Mouse (Mus musculus): ENCODE measurements around the gene Poc1b. TPM values are rescaled to one million over a fixed set of nuclear protein-coding genes. Genes with fewer than 3 reads are reported as not detected.

Gene Poc1b
- polyA plus RNA-seq, 1 experiment, result 11.8 TPM

DNA sequence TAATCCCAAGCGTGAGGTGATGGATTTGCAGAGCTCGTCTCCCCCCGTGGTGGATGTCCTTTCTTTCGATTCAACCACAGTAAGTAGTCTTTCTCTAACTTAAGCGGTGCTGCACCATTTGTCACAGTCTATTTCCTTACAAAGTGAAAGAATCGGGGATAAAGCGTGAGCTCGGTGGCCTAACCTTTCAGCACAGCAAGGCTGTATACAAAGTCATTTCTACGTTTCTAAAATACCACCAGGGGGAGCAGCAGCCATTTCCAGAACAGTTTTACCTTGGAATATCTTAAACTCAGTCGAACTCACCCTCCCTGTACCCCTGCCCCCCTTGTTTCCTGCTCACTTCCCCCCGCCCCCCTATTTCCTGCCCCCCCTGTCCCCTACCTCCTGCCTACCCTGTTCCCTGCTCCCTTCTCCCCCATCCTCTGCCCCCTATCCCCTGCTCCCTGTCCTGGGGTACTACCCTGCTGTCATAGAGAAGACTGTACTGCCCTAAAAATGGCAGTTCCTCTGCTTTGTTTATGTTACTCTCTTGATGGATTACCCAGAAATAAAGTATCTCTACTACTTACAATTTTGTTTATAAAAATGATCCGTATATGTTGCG lies 58.1 kb downstream of the Poc1b start:
- 49% methylated on average over 13 of the region's 13 CpGs for WGBS

DNA sequence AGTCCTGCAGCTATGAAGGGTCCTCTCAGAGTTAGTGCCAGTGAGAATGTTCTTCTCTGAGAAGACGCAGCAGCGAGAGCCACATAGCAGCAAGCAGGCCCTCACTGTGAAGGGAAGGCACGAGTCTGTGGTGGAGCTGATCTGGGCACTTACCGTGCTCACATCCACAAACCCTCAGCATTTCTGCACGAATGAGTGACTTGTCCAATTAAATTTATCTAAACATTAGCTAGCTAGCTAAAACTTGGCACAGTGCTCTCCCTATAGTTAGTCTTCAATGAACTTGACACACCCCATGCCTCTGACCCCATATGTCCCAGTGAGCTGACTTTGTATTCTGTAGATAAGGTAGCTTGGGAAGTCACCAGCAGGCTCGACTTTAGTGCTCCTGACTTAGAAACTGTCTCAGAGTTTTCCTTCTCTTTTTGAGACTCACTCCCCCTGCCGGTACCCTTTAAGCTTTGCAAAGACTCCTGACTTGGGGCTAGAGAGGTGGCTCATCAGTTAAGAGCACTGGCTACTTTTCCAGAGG lies 59.0 kb downstream of the Poc1b start:
- H3K27me3 ChIP-seq (ENCODE audit: control insufficient read depth, insufficient read depth, low read length), result no peaks in the 10 kb centered on the region
- WGBS, result 54% methylated on average over 7 of the region's 7 CpGs
- H3K4me3 ChIP-seq (replicated peaks; ENCODE audit: insufficient read depth, low read depth, low read length), result no peak overlapping the region
- DNase-seq, result no peak
- no peak overlapping the region for H3K27ac ChIP-seq (ENCODE audit: insufficient read depth, low read length)
- TF ChIP-seq POLR2A (IDR thresholded peaks at IDR 0.05; ENCODE audit: borderline replicate concordance, insufficient read depth, low read length), result no peak
- no peak for TF ChIP-seq CTCF (IDR thresholded peaks at IDR 0.05; ENCODE audit: borderline replicate concordance, insufficient read depth, low read depth, low read length)
- H3K4me1 ChIP-seq (ENCODE audit: control insufficient read depth, insufficient read depth, low read length), result no peaks in the 10 kb centered on the region; the same call in none of the 2 replicates

More for the DNA sequence above, 58.1 kb downstream of the Poc1b start:
- DNase-seq, result peak in 1 of 2 experiments; percentile 37
- Histone ChIP-seq H3K4me3 (replicated peaks; ENCODE audit: insufficient read depth, low read depth, low read length) (no peak overlapping the region), H3K27ac (ENCODE audit: insufficient read depth, low read length) (no peak overlapping the region), H3K27me3 (ENCODE audit: control insufficient read depth, insufficient read depth, low read length) (no peaks in the 10 kb centered on the region), H3K4me1 (ENCODE audit: control insufficient read depth, insufficient read depth, low read length) (no peaks in the 10 kb centered on the region; the same call in none of the 2 replicates)
- TF ChIP-seq CTCF (IDR thresholded peaks at IDR 0.05; ENCODE audit: borderline replicate concordance, insufficient read depth, low read depth, low read length) (0 out of 2 replicates have a peak, but pooled peaks have one; percentile 31), POLR2A (IDR thresholded peaks at IDR 0.05; ENCODE audit: borderline replicate concordance, insufficient read depth, low read length) (no peak)

DNA sequence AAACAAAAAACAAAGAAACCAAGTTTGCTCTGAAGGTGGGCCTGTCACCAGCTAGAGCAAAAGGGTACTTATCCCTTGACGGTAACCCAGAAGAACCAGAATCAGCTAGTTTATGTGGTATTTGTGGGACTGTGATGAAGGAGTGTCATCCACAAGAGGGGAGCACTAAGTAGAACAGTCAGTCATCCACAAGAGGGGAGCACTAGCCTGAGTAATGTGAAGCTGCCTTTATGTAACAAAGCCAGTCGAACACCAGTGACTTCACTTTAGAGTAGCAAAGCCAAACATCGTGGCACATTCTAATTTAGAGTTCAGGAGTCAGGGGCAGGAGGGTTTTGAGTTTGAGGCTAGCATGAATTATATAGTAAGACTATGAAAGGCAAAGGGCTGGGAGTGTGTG lies 59.6 kb downstream of the Poc1b start:
- WGBS, result 66% methylated on average over 3 of the region's 3 CpGs
- TF ChIP-seq CTCF (IDR thresholded peaks at IDR 0.05; ENCODE audit: borderline replicate concordance, insufficient read depth, low read depth, low read length) (no peak), POLR2A (IDR thresholded peaks at IDR 0.05; ENCODE audit: borderline replicate concordance, insufficient read depth, low read length) (no peak)
- H3K27ac ChIP-seq (ENCODE audit: insufficient read depth, low read length), result no peak overlapping the region

DNA sequence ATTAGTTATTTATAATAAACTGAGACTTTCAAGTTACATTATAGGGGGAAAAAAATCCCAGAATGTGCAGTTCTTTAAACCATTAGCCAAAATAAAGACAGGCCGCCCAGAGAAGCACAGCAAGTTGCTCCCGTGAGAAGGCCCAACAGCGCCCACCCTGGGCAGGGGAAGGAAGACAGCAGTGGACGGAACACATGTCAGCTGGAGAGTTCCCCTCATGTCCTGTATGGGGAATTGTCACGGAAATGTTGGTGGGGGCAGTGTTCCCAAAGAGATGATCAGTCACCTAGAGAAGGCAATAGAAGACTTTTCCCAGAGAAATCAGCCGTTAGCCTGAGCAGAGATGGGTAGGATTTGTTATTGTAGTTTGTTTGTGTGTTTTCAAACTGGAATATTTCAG lies 61.6 kb downstream of the Poc1b start:
- WGBS, result 82% methylated on average over 6 of the region's 6 CpGs
- Histone ChIP-seq H3K27me3 (ENCODE audit: control insufficient read depth, insufficient read depth, low read length) (no peaks in the 10 kb centered on the region), H3K27ac (ENCODE audit: insufficient read depth, low read length) (no peak overlapping the region), H3K4me3 (replicated peaks; ENCODE audit: insufficient read depth, low read depth, low read length) (no peak overlapping the region), H3K4me1 (ENCODE audit: control insufficient read depth, insufficient read depth, low read length) (no peaks in the 10 kb centered on the region; the same call in none of the 2 replicates)
- DNase-seq, result no peak
- TF ChIP-seq POLR2A (IDR thresholded peaks at IDR 0.05; ENCODE audit: borderline replicate concordance, insufficient read depth, low read length), result no peak
- TF ChIP-seq CTCF (IDR thresholded peaks at IDR 0.05; ENCODE audit: borderline replicate concordance, insufficient read depth, low read depth, low read length), result 0 out of 2 replicates have a peak, but pooled peaks have one; percentile 3

More for the DNA sequence above, 59.6 kb downstream of the Poc1b start:
- Histone ChIP-seq H3K4me1 (ENCODE audit: control insufficient read depth, insufficient read depth, low read length) (no peaks in the 10 kb centered on the region; the same call in none of the 2 replicates), H3K27me3 (ENCODE audit: control insufficient read depth, insufficient read depth, low read length) (no peaks in the 10 kb centered on the region), H3K4me3 (replicated peaks; ENCODE audit: insufficient read depth, low read depth, low read length) (no peak overlapping the region)
- no peak for DNase-seq

DNA sequence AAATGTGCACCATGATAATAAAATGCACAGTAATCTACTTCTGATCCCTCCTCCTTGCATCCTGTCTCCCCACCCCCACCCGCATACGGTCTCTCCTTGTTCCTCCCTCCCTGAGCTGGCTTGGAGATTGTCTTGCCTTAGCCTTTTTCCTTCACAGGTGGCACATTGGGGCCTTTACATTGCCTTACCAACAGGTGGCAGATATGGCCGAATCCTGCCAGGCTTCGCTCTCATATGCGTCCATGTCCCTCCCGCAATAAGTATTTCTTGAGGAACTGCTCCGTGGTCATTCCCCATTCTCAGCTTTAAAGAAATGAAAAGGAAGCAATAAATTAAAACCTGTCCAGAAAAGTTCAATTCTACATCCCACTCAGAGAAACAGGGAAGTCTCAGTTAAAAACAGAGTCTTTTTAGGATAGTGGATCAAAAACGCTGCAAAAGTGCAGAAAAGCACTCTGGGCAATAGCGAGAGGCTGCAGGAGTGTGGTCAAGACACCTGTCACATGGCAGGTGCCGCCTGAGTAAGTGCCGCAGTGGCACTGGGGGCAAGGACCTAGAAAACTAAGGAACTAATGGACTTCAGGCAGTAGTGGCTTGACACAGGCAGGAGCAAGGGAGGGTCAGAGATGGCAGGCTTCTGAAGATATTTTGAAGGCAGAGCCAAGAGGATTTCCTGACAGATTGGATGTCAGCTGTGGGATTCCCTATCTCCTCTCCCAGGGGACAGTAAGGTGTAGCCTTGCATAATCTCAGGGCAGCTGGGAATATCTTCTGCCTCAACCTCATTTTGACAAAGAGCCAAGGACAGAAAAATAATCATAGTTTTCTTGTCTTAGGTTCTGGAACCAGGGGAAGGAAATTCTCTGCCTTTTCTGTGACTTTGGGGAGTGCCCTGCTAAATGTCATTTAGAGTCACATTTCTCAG lies 62.3 kb downstream of the Poc1b start:
- DNase-seq, result peak; percentile 40 to 67
- no peak for TF ChIP-seq CTCF (IDR thresholded peaks at IDR 0.05; ENCODE audit: borderline replicate concordance, insufficient read depth, low read depth, low read length)
- TF ChIP-seq POLR2A (IDR thresholded peaks at IDR 0.05; ENCODE audit: borderline replicate concordance, insufficient read depth, low read length), result no peak
- no peaks in the 10 kb centered on the region for H3K27me3 ChIP-seq (ENCODE audit: control insufficient read depth, insufficient read depth, low read length)
- H3K27ac ChIP-seq (ENCODE audit: insufficient read depth, low read length), result no peak overlapping the region
- H3K4me1 ChIP-seq (ENCODE audit: control insufficient read depth, insufficient read depth, low read length), result no peaks in the 10 kb centered on the region; the same call in none of the 2 replicates
- no peak overlapping the region for H3K4me3 ChIP-seq (replicated peaks; ENCODE audit: insufficient read depth, low read depth, low read length)
- WGBS, result 77% methylated on average over 11 of the region's 11 CpGs

DNA sequence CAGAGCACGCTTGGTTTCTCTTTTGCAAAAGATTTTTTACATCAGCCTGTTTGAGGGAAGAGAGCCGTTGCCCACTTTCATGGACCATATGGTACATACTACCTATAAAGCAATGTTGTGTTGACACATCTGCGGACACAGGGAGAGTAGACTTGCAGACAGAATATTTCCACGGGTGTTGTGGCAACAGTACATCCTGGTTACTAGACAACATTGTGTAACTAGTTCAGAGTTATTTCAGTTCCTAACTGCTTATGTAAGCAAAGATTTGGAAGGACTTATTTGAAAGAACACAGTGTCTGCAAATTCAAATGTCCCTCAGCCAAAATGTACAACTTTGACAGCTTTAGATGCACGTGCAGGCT lies 62.9 kb downstream of the Poc1b start:
- Histone ChIP-seq H3K4me1 (ENCODE audit: control insufficient read depth, insufficient read depth, low read length) (no peaks in the 10 kb centered on the region; the same call in none of the 2 replicates), H3K27me3 (ENCODE audit: control insufficient read depth, insufficient read depth, low read length) (no peaks in the 10 kb centered on the region), H3K4me3 (replicated peaks; ENCODE audit: insufficient read depth, low read depth, low read length) (no peak overlapping the region), H3K27ac (ENCODE audit: insufficient read depth, low read length) (no peak overlapping the region)
- TF ChIP-seq CTCF (IDR thresholded peaks at IDR 0.05; ENCODE audit: borderline replicate concordance, insufficient read depth, low read depth, low read length), result no peak
- no peak for TF ChIP-seq POLR2A (IDR thresholded peaks at IDR 0.05; ENCODE audit: borderline replicate concordance, insufficient read depth, low read length)
- no peak for DNase-seq
- 64% methylated on average over 5 of the region's 5 CpGs for WGBS

DNA sequence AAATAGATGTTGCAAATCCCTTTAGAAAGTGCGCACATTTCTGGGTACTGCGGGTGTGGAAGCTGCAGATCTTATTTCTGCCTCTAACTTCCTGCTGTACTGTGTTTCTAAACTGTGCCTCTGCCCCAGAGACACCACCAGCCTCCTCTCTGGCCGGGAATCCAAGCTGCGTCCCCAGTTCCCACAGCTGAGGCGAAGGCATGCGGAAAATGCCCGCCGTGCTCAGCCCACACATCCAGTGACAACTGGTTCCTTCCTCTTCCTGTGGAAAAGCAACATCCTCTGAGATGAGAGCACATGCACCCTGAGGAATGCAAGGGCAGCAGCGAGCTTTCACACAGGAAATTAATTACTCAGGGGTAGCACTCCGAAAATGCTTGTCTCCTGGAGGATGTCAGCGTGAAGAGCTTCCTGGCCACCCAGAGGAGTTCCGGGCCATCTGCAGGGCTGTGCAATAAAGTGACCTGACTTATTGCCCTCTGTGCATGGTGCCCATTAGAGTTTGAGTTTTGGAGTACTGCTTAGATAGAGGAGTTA lies 65.2 kb downstream of the Poc1b start:
- Histone ChIP-seq H3K4me3 (replicated peaks; ENCODE audit: insufficient read depth, low read depth, low read length) (no peak overlapping the region), H3K27ac (ENCODE audit: insufficient read depth, low read length) (no peak overlapping the region; the same call in 1 of the 2 replicates), H3K27me3 (ENCODE audit: control insufficient read depth, insufficient read depth, low read length) (no peaks in the 10 kb centered on the region), H3K4me1 (ENCODE audit: control insufficient read depth, insufficient read depth, low read length) (no peaks in the 10 kb centered on the region; the same call in none of the 2 replicates)
- TF ChIP-seq POLR2A (IDR thresholded peaks at IDR 0.05; ENCODE audit: borderline replicate concordance, insufficient read depth, low read length), result no peak
- TF ChIP-seq CTCF (IDR thresholded peaks at IDR 0.05; ENCODE audit: borderline replicate concordance, insufficient read depth, low read depth, low read length), result no peak
- WGBS, result 56% methylated on average over 12 of the region's 12 CpGs
- DNase-seq, result no peak
